Comparison of ENCODE assay signal across 8 mouse cellular contexts in the genomic region with DNA sequence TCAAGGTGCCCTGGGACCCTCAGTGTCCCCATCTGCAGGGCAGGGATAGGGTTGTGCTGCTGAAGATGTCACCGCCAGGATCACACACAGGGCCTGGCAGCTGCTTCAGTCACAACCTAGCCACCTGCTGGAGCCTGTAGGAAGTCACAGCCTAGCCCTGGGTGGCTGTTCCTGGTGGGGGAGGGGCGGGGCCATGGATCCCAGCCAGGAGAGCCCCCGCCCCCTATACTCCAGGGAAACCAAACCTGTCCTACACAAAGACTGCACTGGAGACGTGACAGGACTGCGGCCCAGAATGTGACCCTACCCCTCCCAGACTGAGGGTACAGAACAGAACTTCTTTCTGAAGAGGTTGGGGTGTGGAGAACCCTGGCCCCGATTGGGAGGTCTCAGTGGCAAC. TPM values are rescaled to one million over a fixed set of nuclear protein-coding genes. Genes with fewer than 3 reads are reported as not detected.
DNase-seq lines count a peak whose midpoint lies in the region; ATAC-seq lines count a peak whose summit lies in the region.

No protein-coding gene starts in this region.

- peak overlapping the region; percentile 97 for H3K4me2 ChIP-seq in embryonic facial prominence, embryonic 15.5 days (replicated peaks)

- ATAC-seq in embryonic facial prominence, embryonic 15.5 days (ENCODE audit: insufficient number of reproducible peaks, low FRiP score, low TSS enrichment, low read depth) = peak; percentile 53; the same call in 1 of the 2 replicates
- peak; percentile 54 for ATAC-seq in megakaryocyte progenitor cell, adult 5-6 weeks (replicated peaks; ENCODE audit: poor library complexity)

- H3K9ac ChIP-seq in embryonic facial prominence, embryonic 15.5 days = no peak overlapping the region

- intact Hi-C loops in left cerebral cortex, postnatal 36 days (cut with DNase I) = no loop called here

- no peaks in the 10 kb centered on the region for H3K9me3 ChIP-seq in embryonic facial prominence, embryonic 15.5 days (replicated peaks)

- H3K27me3 ChIP-seq in embryonic facial prominence, embryonic 15.5 days = peaks cover 37% of the 10 kb centered on the region

- H3K4me1 ChIP-seq in embryonic facial prominence, embryonic 15.5 days = peaks cover 65% of the 10 kb centered on the region

- WGBS in embryonic facial prominence, embryonic 15.5 days = 17% methylated on average over 6 of the region's 6 CpGs

- peak overlapping the region; percentile 44; the same call in 1 of the 2 replicates for H3K27ac ChIP-seq in embryonic facial prominence, embryonic 15.5 days (replicated peaks)

- peak; percentile 51 to 79 for DNase-seq in lung, adult 18-20 months
- no peak for DNase-seq in lung, postnatal 25 days (ENCODE audit: low spot score)
- DNase-seq in kidney, adult 9 months = peak; percentile 49
- DNase-seq in gastrocnemius, postnatal 10 days = no peak
- DNase-seq in left cerebral cortex, postnatal 36 days (ENCODE audit: low spot score in 2 of 2) = no peak
- DNase-seq in frontal cortex, postnatal 25 days (ENCODE audit: low spot score in 2 of 2) = no peak

- H3K36me3 ChIP-seq in embryonic facial prominence, embryonic 15.5 days = no peaks in the 10 kb centered on the region

- peak overlapping the region; percentile 66; the same call in 1 of the 2 replicates for H3K4me3 ChIP-seq in embryonic facial prominence, embryonic 15.5 days (replicated peaks)

RNA-seq across cellular contexts. Expression of gene Lama5, which starts 3.4 kb away (rescaled TPM):
- polyA plus RNA-seq in embryonic facial prominence, embryonic 15.5 days (2015; fragmentation: Nextera tagmentation; extraction: Ambion mirVana) = 28.0 and 37.2 TPM in 2 replicates
- total RNA-seq in megakaryocyte progenitor cell, adult 5-6 weeks (2015) = 0.07 and 2.1 TPM in 2 replicates
- total RNA-seq in megakaryocyte progenitor cell, adult 5-6 weeks (2017) = 0.03 and 0.08 TPM in 2 replicates
- 10 to 100 TPM; 22.5 to 25.9 TPM for total RNA-seq in gastrocnemius, postnatal 10 days (2021)
- 1 to 10 TPM; 6.3 to 7.2 TPM for total RNA-seq in left cerebral cortex, postnatal 36 days (2021)

RNA-seq across cellular contexts. Expression of gene Rps21, which starts 34.9 kb away (rescaled TPM):
- 599 and 606 TPM in 2 replicates for polyA plus RNA-seq in embryonic facial prominence, embryonic 15.5 days (2015; fragmentation: Nextera tagmentation; extraction: Ambion mirVana)
- 1,700 and 1,787 TPM in 2 replicates for total RNA-seq in megakaryocyte progenitor cell, adult 5-6 weeks (2015)
- total RNA-seq in megakaryocyte progenitor cell, adult 5-6 weeks (2017) = 2,626 and 3,717 TPM in 2 replicates
- 100 to 1,000 TPM; 545 to 616 TPM for total RNA-seq in gastrocnemius, postnatal 10 days (2021)
- 100 to 1,000 TPM; 622 to 695 TPM for total RNA-seq in left cerebral cortex, postnatal 36 days (2021)

RNA-seq across cellular contexts. Expression of gene Adrm1, which starts 51.0 kb away (rescaled TPM):
- 176 and 190 TPM in 2 replicates for polyA plus RNA-seq in embryonic facial prominence, embryonic 15.5 days (2015; fragmentation: Nextera tagmentation; extraction: Ambion mirVana)
- 67.6 and 85.2 TPM in 2 replicates for total RNA-seq in megakaryocyte progenitor cell, adult 5-6 weeks (2015)
- 52.9 and 84.5 TPM in 2 replicates for total RNA-seq in megakaryocyte progenitor cell, adult 5-6 weeks (2017)
- total RNA-seq in gastrocnemius, postnatal 10 days (2021) = 100 to 1,000 TPM in 1 of 2 experiments, 10 to 100 TPM in 1; 97.8 to 108 TPM
- total RNA-seq in left cerebral cortex, postnatal 36 days (2021) = 100 to 1,000 TPM in 1 of 2 experiments, 10 to 100 TPM in 1; 95.4 to 105 TPM

RNA-seq across cellular contexts. Expression of gene Cables2, which starts 51.0 kb away (rescaled TPM):
- polyA plus RNA-seq in embryonic facial prominence, embryonic 15.5 days (2015; fragmentation: Nextera tagmentation; extraction: Ambion mirVana) = 13.5 and 14.2 TPM in 2 replicates
- total RNA-seq in megakaryocyte progenitor cell, adult 5-6 weeks (2015) = 12.6 and 15.1 TPM in 2 replicates
- 9.9 and 12.7 TPM in 2 replicates for total RNA-seq in megakaryocyte progenitor cell, adult 5-6 weeks (2017)
- 10 to 100 TPM in 1 of 2 experiments, 1 to 10 TPM in 1; 9.3 to 10.3 TPM for total RNA-seq in gastrocnemius, postnatal 10 days (2021)
- 10 to 100 TPM; 26.5 to 31.7 TPM for total RNA-seq in left cerebral cortex, postnatal 36 days (2021)

Comparison
In these comparisons a context has a peak if more than half of its experiments do, and no peak if none do; other contexts are left out.
1. DNase-seq: peak in lung, adult 18-20 months (2 of 2) and kidney, adult 9 months (single experiment); none in lung, postnatal 25 days (single experiment), gastrocnemius, postnatal 10 days (single experiment), left cerebral cortex, postnatal 36 days (0 of 2) and frontal cortex, postnatal 25 days (0 of 2).